Mouse (Mus musculus): ENCODE results near the gene Lin7b.

GRCm38 (mm10) chr7:45369022-45369745, 1.2 kb downstream of the Lin7b start:
- TF ChIP-seq CTCF (IDR thresholded peaks at IDR 0.05; ENCODE audit: low read depth, low read length), result no peak
- no peak for TF ChIP-seq POLR2A (IDR thresholded peaks at IDR 0.05; ENCODE audit: borderline replicate concordance, low read depth, low read length)
